Mouse (Mus musculus): ENCODE data around the gene Btbd3. TPM values are rescaled to one million over a fixed set of nuclear protein-coding genes. Genes with fewer than 3 reads are reported as not detected.

Btbd3 gene
- polyA plus RNA-seq, 1 experiment from 2014 or later, result 26.6 TPM

DNA sequence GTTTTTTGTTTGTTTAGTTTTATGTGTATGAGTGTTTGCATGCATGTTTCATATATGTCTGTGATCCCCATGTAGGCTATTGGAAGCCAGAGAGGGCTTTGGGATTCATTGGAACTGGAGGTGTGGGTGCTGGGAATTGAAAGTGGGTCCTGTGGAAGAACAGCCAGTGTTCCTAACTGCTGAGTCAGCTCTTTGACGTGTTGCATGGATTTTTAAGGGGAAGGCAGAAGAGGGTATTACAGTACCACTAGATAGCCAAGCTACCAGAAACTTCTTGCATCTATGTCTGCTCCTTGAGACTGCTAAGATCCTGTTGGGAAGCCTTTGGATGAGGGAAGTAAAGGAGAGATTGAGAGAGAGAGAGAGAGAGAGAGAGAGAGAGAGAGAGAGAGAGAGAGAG is 82.2 kb downstream of the Btbd3 start:
- Histone ChIP-seq H3K9ac (no peak overlapping the region), H3K9me3 (no peaks in the 10 kb centered on the region), H3K36me3 (no peaks in the 10 kb centered on the region), H3K27ac (no peak overlapping the region), H3K27me3 (no peaks in the 10 kb centered on the region), H3K4me1 (replicated peaks) (no peaks in the 10 kb centered on the region), H3K4me2 (no peak overlapping the region), H3K4me3 (no peak overlapping the region)
- 71% methylated on average over 1 of the region's 1 CpGs for WGBS
- ATAC-seq (ENCODE audit: low FRiP score), result no peak

DNA sequence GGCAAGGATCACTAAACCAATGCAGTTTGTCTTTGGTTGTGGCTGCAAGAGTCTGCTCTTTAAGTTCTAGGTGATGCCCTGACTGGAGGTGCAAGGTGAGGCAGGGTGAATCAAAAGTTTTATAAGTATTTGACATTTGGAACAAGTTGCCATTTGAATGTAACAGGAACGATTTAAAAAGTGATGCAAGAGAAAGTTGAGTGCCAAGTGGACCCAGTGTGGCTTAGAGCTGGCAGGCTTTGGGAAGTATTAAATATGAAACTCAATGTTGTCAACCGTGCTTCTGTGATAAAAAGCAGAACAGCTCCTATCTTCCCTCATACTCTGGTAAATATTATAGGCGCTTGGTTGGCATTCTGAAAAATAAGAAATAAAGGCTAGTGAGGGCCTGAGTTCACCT is 99.0 kb downstream of the Btbd3 start:
- no peaks in the 10 kb centered on the region for H3K4me1 ChIP-seq (replicated peaks)
- H3K4me3 ChIP-seq, result no peak overlapping the region
- no peaks in the 10 kb centered on the region for H3K27me3 ChIP-seq
- no peak overlapping the region for H3K27ac ChIP-seq
- WGBS, result 94% methylated on average over 3 of the region's 3 CpGs
- no peaks in the 10 kb centered on the region for H3K36me3 ChIP-seq
- no peak overlapping the region for H3K9ac ChIP-seq
- no peak for ATAC-seq (ENCODE audit: low FRiP score)
- H3K9me3 ChIP-seq, result no peaks in the 10 kb centered on the region
- no peak overlapping the region for H3K4me2 ChIP-seq

DNA sequence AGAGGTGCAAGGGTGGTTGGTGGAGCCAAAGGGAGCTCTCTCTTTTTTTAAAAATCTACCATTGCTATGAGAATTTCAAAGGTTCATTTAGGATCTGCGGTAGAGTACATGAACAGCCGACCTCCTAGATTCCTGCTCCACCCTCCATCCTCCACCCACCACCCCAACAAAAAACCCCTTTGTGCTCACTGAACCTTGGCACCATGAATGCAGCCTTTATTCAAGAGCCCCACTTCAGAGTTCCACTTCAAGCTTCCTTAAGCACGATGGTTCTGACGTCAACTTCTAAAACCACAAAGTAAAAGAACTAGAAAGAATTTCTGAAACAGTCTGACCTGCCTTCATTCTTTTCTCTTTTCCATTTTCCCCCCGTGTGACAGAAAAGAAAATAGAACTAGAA is 106.1 kb downstream of the Btbd3 start:
- Histone ChIP-seq H3K27ac (no peak overlapping the region), H3K9me3 (no peaks in the 10 kb centered on the region), H3K4me2 (no peak overlapping the region), H3K4me3 (no peak overlapping the region), H3K27me3 (no peaks in the 10 kb centered on the region), H3K36me3 (no peaks in the 10 kb centered on the region), H3K4me1 (replicated peaks) (no peaks in the 10 kb centered on the region), H3K9ac (no peak overlapping the region)
- WGBS, result 23% methylated on average over 5 of the region's 5 CpGs
- ATAC-seq (ENCODE audit: low FRiP score), result no peak

GRCm38 (mm10) chr2:138365391-138365790 is 109.0 kb downstream of the Btbd3 start:
- Histone ChIP-seq H3K4me3 (no peak overlapping the region), H3K9ac (no peak overlapping the region), H3K36me3 (no peaks in the 10 kb centered on the region), H3K9me3 (no peaks in the 10 kb centered on the region), H3K27me3 (no peaks in the 10 kb centered on the region), H3K27ac (no peak overlapping the region), H3K4me2 (no peak overlapping the region), H3K4me1 (replicated peaks) (no peaks in the 10 kb centered on the region)
- WGBS, result 85% methylated on average over 4 of the region's 4 CpGs
- no peak for ATAC-seq (ENCODE audit: low FRiP score)

DNA sequence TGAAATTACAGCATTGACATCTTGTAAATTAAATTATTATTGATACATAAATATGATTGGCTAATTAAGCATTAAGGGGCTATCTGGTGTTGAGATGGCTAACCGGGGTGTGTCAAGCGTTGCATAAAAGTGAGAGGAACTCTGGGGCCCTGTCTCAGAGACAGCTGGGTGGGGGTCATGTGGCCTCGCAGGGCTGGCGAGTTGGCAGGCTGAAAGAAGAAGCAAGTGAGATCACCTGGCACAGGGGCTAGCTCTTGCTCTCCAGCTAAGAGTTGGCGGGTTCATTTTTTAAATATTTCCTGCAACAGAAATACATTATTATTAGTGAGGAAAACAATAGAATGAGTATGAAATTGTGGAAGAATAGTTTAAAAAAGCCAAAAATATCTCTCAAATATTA is 118.2 kb downstream of the Btbd3 start:
- no peak overlapping the region for H3K27ac ChIP-seq
- no peaks in the 10 kb centered on the region for H3K27me3 ChIP-seq
- H3K36me3 ChIP-seq, result no peaks in the 10 kb centered on the region
- H3K9ac ChIP-seq, result no peak overlapping the region
- H3K4me3 ChIP-seq, result no peak overlapping the region
- 92% methylated on average over 5 of the region's 5 CpGs for WGBS
- no peak for ATAC-seq (ENCODE audit: low FRiP score)
- no peaks in the 10 kb centered on the region for H3K9me3 ChIP-seq
- H3K4me2 ChIP-seq, result no peak overlapping the region
- no peaks in the 10 kb centered on the region for H3K4me1 ChIP-seq (replicated peaks)

DNA sequence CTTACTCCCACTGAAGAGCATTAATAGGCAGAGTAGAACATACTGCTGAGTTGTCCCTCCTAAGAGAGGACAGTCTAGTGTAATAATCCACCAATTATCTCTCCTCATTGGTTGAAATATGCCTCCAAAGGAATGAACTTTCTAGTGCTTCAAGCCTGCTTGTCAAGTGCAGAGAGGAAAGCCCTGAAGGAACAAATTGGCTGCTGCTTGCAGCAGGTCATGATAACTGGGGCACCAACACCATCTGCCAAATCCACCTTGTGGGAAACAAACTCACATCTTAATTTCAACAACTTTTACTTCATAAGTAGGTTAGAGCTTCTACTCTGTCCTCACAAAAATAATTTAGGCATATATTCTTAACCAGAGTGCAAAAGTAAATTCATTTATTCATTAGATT is 122.5 kb downstream of the Btbd3 start:
- Histone ChIP-seq H3K27ac (no peak overlapping the region), H3K36me3 (no peaks in the 10 kb centered on the region), H3K9ac (no peak overlapping the region), H3K27me3 (no peaks in the 10 kb centered on the region), H3K9me3 (no peaks in the 10 kb centered on the region), H3K4me3 (no peak overlapping the region), H3K4me2 (no peak overlapping the region), H3K4me1 (replicated peaks) (no peaks in the 10 kb centered on the region)
- no peak for ATAC-seq (ENCODE audit: low FRiP score)

DNA sequence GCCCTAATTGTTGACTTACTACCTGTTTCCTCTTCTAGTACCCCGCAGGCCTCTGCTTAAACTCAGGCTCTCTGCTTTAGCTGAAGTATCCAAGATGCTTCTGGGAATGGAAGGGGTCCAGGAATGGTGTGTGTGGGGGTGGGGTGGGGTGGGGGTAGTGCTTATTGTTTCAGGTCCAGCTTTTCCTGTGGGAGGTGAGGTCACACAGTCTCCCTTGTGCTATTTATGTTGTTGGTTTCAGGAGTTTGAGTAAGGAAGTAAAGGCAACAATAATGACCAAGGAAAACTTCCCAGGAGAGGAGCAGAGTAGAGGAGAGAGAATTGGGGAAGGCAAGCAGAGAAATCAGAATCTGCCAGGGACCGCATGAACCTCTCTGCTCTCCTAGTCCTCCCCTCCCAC is 128.4 kb downstream of the Btbd3 start:
- Histone ChIP-seq H3K4me2 (no peak overlapping the region), H3K27ac (no peak overlapping the region), H3K4me3 (no peak overlapping the region), H3K9ac (no peak overlapping the region), H3K4me1 (replicated peaks) (no peaks in the 10 kb centered on the region), H3K9me3 (no peaks in the 10 kb centered on the region), H3K27me3 (no peaks in the 10 kb centered on the region), H3K36me3 (no peaks in the 10 kb centered on the region)
- no peak for ATAC-seq (ENCODE audit: low FRiP score)
- WGBS, result 78% methylated on average over 2 of the region's 2 CpGs

GRCm38 (mm10) chr2:138388591-138388990 is 132.2 kb downstream of the Btbd3 start:
- no peak overlapping the region for H3K4me3 ChIP-seq
- no peak overlapping the region for H3K4me2 ChIP-seq
- 65% methylated on average over 1 of the region's 1 CpGs for WGBS
- no peak overlapping the region for H3K9ac ChIP-seq
- H3K9me3 ChIP-seq, result no peaks in the 10 kb centered on the region
- H3K27me3 ChIP-seq, result no peaks in the 10 kb centered on the region
- H3K4me1 ChIP-seq (replicated peaks), result no peaks in the 10 kb centered on the region
- no peaks in the 10 kb centered on the region for H3K36me3 ChIP-seq
- ATAC-seq (ENCODE audit: low FRiP score), result no peak
- no peak overlapping the region for H3K27ac ChIP-seq

DNA sequence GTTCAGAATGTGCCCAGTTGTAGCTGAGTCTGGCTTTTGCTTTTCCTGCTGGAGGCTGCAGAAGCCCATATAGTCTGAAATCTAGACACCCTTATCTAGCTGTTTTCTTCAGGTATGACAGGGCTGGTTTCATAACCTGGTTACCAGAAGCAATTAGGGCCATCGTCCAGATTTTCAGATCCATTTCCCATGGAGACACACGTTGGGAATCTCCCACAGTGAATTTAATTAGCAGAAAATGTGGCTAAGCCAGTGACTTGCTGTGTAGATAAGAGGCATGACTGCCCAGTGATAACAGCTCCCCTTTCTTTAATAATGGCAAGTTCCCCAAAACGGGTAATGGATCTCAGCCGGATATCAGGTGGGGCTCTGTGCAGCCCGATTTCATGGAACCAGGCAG is 146.7 kb downstream of the Btbd3 start:
- H3K4me1 ChIP-seq (replicated peaks), result peaks cover 11% of the 10 kb centered on the region
- H3K27ac ChIP-seq, result 0 out of 2 replicates have a peak overlapping the region, but pooled peaks have one; percentile 55
- H3K27me3 ChIP-seq, result no peaks in the 10 kb centered on the region
- H3K9ac ChIP-seq, result no peak overlapping the region
- no peak overlapping the region for H3K4me2 ChIP-seq
- no peaks in the 10 kb centered on the region for H3K36me3 ChIP-seq
- no peaks in the 10 kb centered on the region for H3K9me3 ChIP-seq
- ATAC-seq (ENCODE audit: low FRiP score), result no peak
- WGBS, result 45% methylated on average over 5 of the region's 5 CpGs
- no peak overlapping the region for H3K4me3 ChIP-seq

- Histone ChIP-seq H3K9me3 (no peaks in the 10 kb centered on the region), H3K4me1 (replicated peaks) (peaks cover 11% of the 10 kb centered on the region), H3K9ac (no peak overlapping the region), H3K4me2 (no peak overlapping the region), H3K4me3 (no peak overlapping the region), H3K36me3 (no peaks in the 10 kb centered on the region), H3K27ac (peak overlapping the region; percentile 3; the same call in 1 of the 2 replicates), H3K27me3 (no peaks in the 10 kb centered on the region)
- ATAC-seq (ENCODE audit: low FRiP score), result peak; percentile 89
- WGBS, result 6% methylated on average over 4 of the region's 4 CpGs
Observed at GRCm38 (mm10) chr2:138405753-138406528, 149.6 kb downstream of the Btbd3 start.

DNA sequence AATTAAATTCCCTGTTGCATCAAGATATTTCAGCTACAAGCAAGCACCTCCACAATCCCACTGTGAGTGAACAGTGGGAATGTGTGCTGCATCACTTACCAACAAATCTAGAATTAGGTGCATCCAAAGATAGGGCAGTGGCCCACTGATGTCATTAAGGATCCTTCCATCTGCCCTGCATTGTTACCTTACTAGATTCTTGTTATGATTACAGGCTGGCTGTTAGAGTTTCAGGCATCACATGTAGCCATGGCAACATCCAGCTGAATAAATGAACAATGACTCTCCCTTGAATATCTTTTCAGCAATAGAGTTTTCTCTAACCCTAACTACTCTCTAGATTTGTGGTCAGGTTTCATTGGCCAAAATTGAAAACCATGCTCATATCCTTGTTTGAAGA is 150.3 kb downstream of the Btbd3 start:
- Histone ChIP-seq H3K9ac (no peak overlapping the region), H3K4me1 (replicated peaks) (peaks cover 11% of the 10 kb centered on the region), H3K4me2 (no peak overlapping the region), H3K27ac (peak overlapping the region; percentile 44), H3K27me3 (no peaks in the 10 kb centered on the region), H3K9me3 (no peaks in the 10 kb centered on the region), H3K4me3 (no peak overlapping the region), H3K36me3 (no peaks in the 10 kb centered on the region)
- peak; percentile 53 for ATAC-seq (ENCODE audit: low FRiP score)

DNA sequence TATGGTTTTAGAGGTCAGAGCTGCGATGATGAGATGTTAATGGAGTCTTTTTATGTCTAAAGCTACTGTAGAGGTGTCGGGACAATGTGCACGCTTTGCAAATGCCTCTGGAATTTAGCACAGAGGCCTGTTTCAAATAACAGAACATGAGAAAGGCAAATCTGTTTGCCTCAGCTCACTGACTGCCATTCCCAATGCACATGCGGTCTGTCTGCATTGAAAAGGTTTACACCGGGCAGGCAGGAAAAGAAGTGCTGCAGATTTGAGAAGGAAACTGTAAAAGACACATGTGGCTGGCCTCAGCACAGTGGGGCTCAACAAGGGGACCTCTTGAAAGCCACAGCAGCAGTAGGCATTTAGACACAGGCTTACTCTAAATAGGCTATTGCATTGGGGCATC is 156.2 kb downstream of the Btbd3 start:
- Histone ChIP-seq H3K4me1 (replicated peaks) (no peaks in the 10 kb centered on the region), H3K27me3 (no peaks in the 10 kb centered on the region), H3K9ac (no peak overlapping the region), H3K4me2 (no peak overlapping the region), H3K27ac (no peak overlapping the region), H3K36me3 (no peaks in the 10 kb centered on the region), H3K9me3 (no peaks in the 10 kb centered on the region), H3K4me3 (no peak overlapping the region)
- WGBS, result 62% methylated on average over 5 of the region's 5 CpGs
- ATAC-seq (ENCODE audit: low FRiP score), result no peak

DNA sequence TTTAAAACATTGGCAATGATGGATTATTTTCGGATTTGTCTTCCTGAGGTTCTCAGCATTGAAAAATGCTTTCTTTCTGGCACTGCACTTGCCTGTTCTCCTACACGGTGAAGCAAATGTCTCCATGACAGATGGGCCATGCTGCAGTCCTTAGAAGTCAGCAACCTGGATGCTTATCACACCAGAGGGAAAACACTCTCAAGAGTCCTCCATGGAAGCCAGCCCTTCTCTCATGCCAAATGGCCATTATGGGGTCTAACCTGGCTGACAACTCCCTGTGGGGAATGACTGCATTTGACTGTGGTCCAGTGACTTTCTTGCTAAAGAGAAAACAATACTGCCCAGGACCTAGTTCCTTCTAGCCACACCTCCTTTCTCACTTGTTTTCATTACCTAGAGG is 166.0 kb downstream of the Btbd3 start:
- no peaks in the 10 kb centered on the region for H3K36me3 ChIP-seq
- H3K27ac ChIP-seq, result no peak overlapping the region
- no peaks in the 10 kb centered on the region for H3K4me1 ChIP-seq (replicated peaks)
- no peaks in the 10 kb centered on the region for H3K27me3 ChIP-seq
- H3K9ac ChIP-seq, result no peak overlapping the region
- no peak overlapping the region for H3K4me2 ChIP-seq
- H3K4me3 ChIP-seq, result no peak overlapping the region
- no peaks in the 10 kb centered on the region for H3K9me3 ChIP-seq
- no peak for ATAC-seq (ENCODE audit: low FRiP score)
- 81% methylated on average over 2 of the region's 2 CpGs for WGBS
